Mouse (Mus musculus) kidney, adult 2 months (tissue): Measurements from ENCODE around the gene Naxe. TPM values are rescaled to one million over a fixed set of nuclear protein-coding genes. Genes with fewer than 3 reads are reported as not detected.
A peak's percentile ranks its signal among the peaks of the same experiment; 100 is the strongest.

Experiments
- DNase-seq: peaks from one replicate; pipeline ENCODE4 v3.0.0; 2021
- H3K27ac ChIP-seq: fragments of 200-500 bp; 2 replicates; pipeline ENCODE4 v1.5.1; 2012; ENCODE audit warnings: low read depth, low read length, control low read depth, inconsistent platforms; ENCODE audit not compliant: insufficient read depth
- H3K27me3 ChIP-seq: fragments of 200-500 bp; replicated peaks from 2 replicates; pipeline ENCODE4 v1.6.1; 2012; ENCODE audit warnings: mild to moderate bottlenecking, moderate library complexity, low read length, inconsistent platforms; ENCODE audit not compliant: control insufficient read depth, insufficient read depth
- H3K36me3 ChIP-seq: fragments of 200-500 bp; 2 replicates; pipeline ENCODE4 v1.6.1; 2012; ENCODE audit warnings: mild to moderate bottlenecking, moderate library complexity, low read length, inconsistent platforms; ENCODE audit not compliant: control insufficient read depth, insufficient read depth
- H3K4me1 ChIP-seq: fragments of 200-500 bp; 2 replicates; pipeline ENCODE4 v1.6.1; 2011; ENCODE audit warnings: low read length; ENCODE audit not compliant: control insufficient read depth, insufficient read depth
- H3K4me3 ChIP-seq: fragments of 200-500 bp; 2 replicates; pipeline ENCODE4 v1.5.1; 2011; ENCODE audit warnings: mild to moderate bottlenecking, low read depth, low read length, control low read depth; ENCODE audit not compliant: insufficient read depth
- CTCF ChIP-seq: fragments of 200-500 bp; conservative IDR thresholded peaks from 2 replicates; pipeline ENCODE4 v1.5.1; 2011; ENCODE audit warnings: low read depth, mild to moderate bottlenecking, control low read depth, low read length, moderate library complexity, mixed read lengths; ENCODE audit not compliant: insufficient read depth, insufficient read length
- POLR2A ChIP-seq: fragments of 200-500 bp; IDR thresholded peaks from one replicate; pipeline ENCODE4 v1.6.1; 2011; ENCODE audit warnings: low read depth, low read length, control low read depth
- WGBS: fragments of 180-500 bp; shearing (Covaris S2); methylation state at CpG from one replicate; pipeline ENCODE4 v1.1.7; 2018; 5-methylcytosine and 5-hydroxymethylcytosine counted together
- polyA plus RNA-seq: library from polyadenylated mRNA; depleted of rRNA; stranded (reverse); fragments of >200 nt; gene quantifications from 2 replicates; pipeline ENCODE4 v1.2.3, GENCODE M21; 2012; rRNA removed

The Naxe gene
- polyA plus RNA-seq, 1 experiment, result 165 TPM

DNA sequence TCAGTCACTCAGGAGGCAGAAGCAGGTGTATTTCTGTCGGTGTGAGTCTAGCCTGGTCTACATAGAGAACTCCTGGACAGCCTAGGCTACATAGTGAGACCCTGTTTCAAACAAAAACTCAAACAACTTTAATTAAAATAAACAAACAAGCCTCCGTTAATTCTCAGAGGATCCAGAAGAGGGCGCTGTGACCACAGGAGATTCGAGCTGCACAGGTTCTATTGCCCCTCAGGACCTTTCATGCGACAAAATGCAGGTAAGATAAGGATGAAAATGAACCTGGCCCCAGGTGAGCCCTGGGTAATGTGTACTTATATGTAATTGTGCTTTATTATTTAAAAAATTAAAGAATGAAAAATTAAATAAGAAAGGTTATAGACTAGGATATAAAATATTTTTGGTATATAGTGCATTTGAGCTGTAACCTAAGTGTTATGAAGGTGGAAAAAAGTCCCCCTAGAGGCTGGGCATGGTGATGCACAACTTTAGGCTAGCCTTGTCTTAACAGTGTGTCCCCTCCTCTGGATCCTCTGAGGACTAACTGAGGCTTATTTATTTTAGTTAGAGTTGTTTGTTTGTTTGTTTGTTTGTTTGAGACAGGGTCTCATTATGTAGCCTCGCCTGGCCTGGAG is 47.5 kb downstream of the Naxe start:
- peak; percentile 37 for DNase-seq
- 9% methylated on average over 6 of the region's 6 CpGs for WGBS
- Histone ChIP-seq H3K36me3 (no peaks in the 10 kb centered on the region), H3K27me3 (no peaks in the 10 kb centered on the region), H3K4me1 (no peaks in the 10 kb centered on the region), H3K4me3 (no peak overlapping the region), H3K27ac (no peak overlapping the region)
- TF ChIP-seq POLR2A (no peak), CTCF (peak; percentile 67)

Other genes starting within 250 kb of the Naxe start
- 60.5 and 71.0 TPM in 2 replicates for gene Pear1, start 234.2 kb downstream of the Naxe start, polyA plus RNA-seq
- gene Sh2d2a, start 211.7 kb downstream of the Naxe start, polyA plus RNA-seq, result 0.56 and 2.4 TPM in 2 replicates
- gene Prcc, start 172.9 kb downstream of the Naxe start, polyA plus RNA-seq, result 36.3 and 37.3 TPM in 2 replicates
- gene Hdgf, start 152.2 kb downstream of the Naxe start, polyA plus RNA-seq, result 104 and 113 TPM in 2 replicates
- gene Mrpl24, start 139.0 kb downstream of the Naxe start, polyA plus RNA-seq, result 71.9 and 100 TPM in 2 replicates
- gene Isg20l2, start 128.2 kb downstream of the Naxe start, polyA plus RNA-seq, result 11.0 and 11.5 TPM in 2 replicates
- gene Rrnad1, start 127.8 kb downstream of the Naxe start, polyA plus RNA-seq, result 19.3 and 27.3 TPM in 2 replicates
- gene Crabp2, start 109.8 kb downstream of the Naxe start, polyA plus RNA-seq, result 0.88 and 0.94 TPM in 2 replicates
- gene Nes, start 87.4 kb downstream of the Naxe start, polyA plus RNA-seq, result 7.2 and 7.5 TPM in 2 replicates
- 0.34 and 0.48 TPM in 2 replicates for gene Bcan, start 58.3 kb downstream of the Naxe start, polyA plus RNA-seq
- gene Hapln2, start 30.9 kb downstream of the Naxe start, polyA plus RNA-seq, result not detected in 2 replicates
- gene Gpatch4, start 15.4 kb downstream of the Naxe start, polyA plus RNA-seq, result 5.1 and 7.4 TPM in 2 replicates
- gene Ttc24, start 19.8 kb upstream of the Naxe start, polyA plus RNA-seq, result 0.15 TPM in 1 of 2 replicates, not detected in the other
- gene Iqgap3, start 23.5 kb upstream of the Naxe start, polyA plus RNA-seq, result 0.81 and 0.83 TPM in 2 replicates
- 41.8 and 42.7 TPM in 2 replicates for gene Mef2d, start 83.9 kb upstream of the Naxe start, polyA plus RNA-seq
- 94.4 and 106 TPM in 2 replicates for gene Rhbg, start 196.2 kb upstream of the Naxe start, polyA plus RNA-seq
- gene Gm38392, start 228.7 kb upstream of the Naxe start, polyA plus RNA-seq, result 0.22 and 0.23 TPM in 2 replicates
- 5.7 and 8.0 TPM in 2 replicates for gene Tsacc, start 238.5 kb upstream of the Naxe start, polyA plus RNA-seq
- 132 and 157 TPM in 2 replicates for gene Cct3, start 238.6 kb upstream of the Naxe start, polyA plus RNA-seq